Mouse (Mus musculus) urinary bladder, postnatal 10 days (tissue): ENCODE results near the gene Ncam2.

Experiments
- DNase-seq: peaks from one replicate; pipeline ENCODE4 v3.0.0; 2022; ENCODE audit warnings: low spot score

Gene Ncam2

GRCm38 (mm10) chr16:81651550-81651949 lies 451.1 kb downstream of the Ncam2 start:
- no peak for DNase-seq

GRCm38 (mm10) chr16:81656550-81656949 lies 456.1 kb downstream of the Ncam2 start:
- DNase-seq: no peak

- no peak for DNase-seq
Observed at GRCm38 (mm10) chr16:81673866-81674265, 473.4 kb downstream of the Ncam2 start.

- no peak for DNase-seq
Observed at GRCm38 (mm10) chr16:81675546-81675945, 475.0 kb downstream of the Ncam2 start.
